Mouse (Mus musculus): ENCODE measurements around the gene Hist1h2bl.
"Not testable (repeated sequence)": the region's sequence is repeated elsewhere in the genome, so short reads cannot be mapped to it uniquely, and the experiment has no call there.

GRCm38 (mm10) chr13:21715864-21716539, at the start of gene Hist1h2bl, which contains the start of gene Hist1h2ai:
- not testable (repeated sequence) for TF ChIP-seq CTCF (IDR thresholded peaks at IDR 0.05; ENCODE audit: borderline replicate concordance, control insufficient read depth, extremely low read depth, insufficient read depth, low read length, poor library complexity)
- TF ChIP-seq POLR2A (IDR thresholded peaks at IDR 0.05; ENCODE audit: control insufficient read depth, extremely low read depth, insufficient read depth, low read length, poor library complexity): peak; percentile 58; the same call in 1 of the 2 replicates

Data from thymus, adult 2 months (tissue).